Mouse (Mus musculus) kidney, adult 2 months (tissue): ENCODE measurements around the gene Vmn1r77.

Experiments used
- CTCF ChIP-seq: fragments of 200-500 bp; conservative IDR thresholded peaks from 2 replicates; pipeline ENCODE4 v1.5.1; 2011; ENCODE audit warnings: low read depth, mild to moderate bottlenecking, control low read depth, low read length, moderate library complexity, mixed read lengths; ENCODE audit not compliant: insufficient read depth, insufficient read length
- POLR2A ChIP-seq: fragments of 200-500 bp; IDR thresholded peaks from one replicate; pipeline ENCODE4 v1.6.1; 2011; ENCODE audit warnings: low read depth, low read length, control low read depth

- no peak for TF ChIP-seq CTCF
- no peak for TF ChIP-seq POLR2A
Measured at GRCm38 (mm10) chr7:12013106-12013505, 23.4 kb upstream of the Vmn1r77 start.
